Mouse (Mus musculus): ENCODE measurements at regions not wholly inside any gene's neighbourhood (a gene's known extent, or its start where the extent isn't known, plus 50 kb on each side); places are given as distances from the start of the nearest gene placed in this dataset.
"Not testable (repeated sequence)": the region's sequence is repeated elsewhere in the genome, so short reads cannot be mapped to it uniquely, and the experiment has no call there.

- TF ChIP-seq CTCF (IDR thresholded peaks at IDR 0.05; ENCODE audit: borderline replicate concordance, control insufficient read depth, extremely low read depth, insufficient read depth, low read length, poor library complexity), result 0 out of 2 replicates have a peak, but pooled peaks have one; percentile 16
- not testable (repeated sequence) for TF ChIP-seq POLR2A (IDR thresholded peaks at IDR 0.05; ENCODE audit: control insufficient read depth, extremely low read depth, insufficient read depth, low read length, poor library complexity)
These were observed 83.5 kb upstream of the Pwp1 start for GRCm38 (mm10) chr10:85745818-85746217.

All from thymus, adult 2 months (tissue).